Mouse (Mus musculus): ENCODE measurements around the gene Zic3.

Gene Zic3

GRCm38 (mm10) chrX:58041865-58042264, 19.4 kb downstream of the Zic3 start:
- no peak for DNase-seq (ENCODE audit: low read depth, low spot score)

GRCm38 (mm10) chrX:58042512-58042911, 20.0 kb downstream of the Zic3 start:
- DNase-seq (ENCODE audit: low read depth, low spot score) = no peak

All from retina, adult 2 months (tissue).